Mouse (Mus musculus) kidney, embryonic 14.5 days (tissue): Measurements from ENCODE around the gene Daxx. TPM values are rescaled to one million over a fixed set of nuclear protein-coding genes. Genes with fewer than 3 reads are reported as not detected.
A peak's percentile ranks its signal among the peaks of the same experiment; 100 is the strongest.

Experiments
- ATAC-seq: fragments of 200-750 bp; cut with Nextera tagmentation; 2 replicates; pipeline ENCODE4 v1.8.0; 2017; ENCODE audit warnings: moderate number of reproducible peaks, mild to moderate bottlenecking, moderate TSS enrichment, moderate library complexity; ENCODE audit not compliant: low FRiP score, low TSS enrichment
- H3K27ac ChIP-seq: fragments of 300-500 bp; sonication (generic); 2 replicates; pipeline ENCODE4 v1.5.1; 2014; ENCODE audit warnings: low read depth, mild to moderate bottlenecking, low read length, moderate library complexity, mixed read lengths
- H3K27me3 ChIP-seq: fragments of 300-500 bp; sonication (generic); 2 replicates; pipeline ENCODE4 v1.6.1; 2014; ENCODE audit warnings: mild to moderate bottlenecking, low read length; ENCODE audit not compliant: control insufficient read depth, insufficient read depth
- H3K36me3 ChIP-seq: fragments of 300-500 bp; sonication (generic); 2 replicates; pipeline ENCODE4 v1.6.1; 2014; ENCODE audit warnings: low read length, mixed read lengths; ENCODE audit not compliant: control insufficient read depth, insufficient read depth
- H3K4me1 ChIP-seq: fragments of 300-500 bp; sonication (generic); 2 replicates; pipeline ENCODE4 v1.6.1; 2014; ENCODE audit warnings: low read length, mixed read lengths; ENCODE audit not compliant: control insufficient read depth, insufficient read depth
- H3K4me2 ChIP-seq: fragments of 300-500 bp; sonication (generic); replicated peaks from 2 replicates; pipeline ENCODE4 v1.6.1; 2014; ENCODE audit warnings: low read depth, mild to moderate bottlenecking, low read length
- H3K4me3 ChIP-seq: fragments of 300-500 bp; sonication (generic); 2 replicates; pipeline ENCODE4 v1.5.1; 2014; ENCODE audit warnings: mild to moderate bottlenecking, low read length
- H3K9ac ChIP-seq: fragments of 300-500 bp; sonication (generic); 2 replicates; pipeline ENCODE4 v1.6.1; 2014; ENCODE audit warnings: low read depth, mild to moderate bottlenecking, low read length, moderate library complexity
- H3K9me3 ChIP-seq: fragments of 300-500 bp; sonication (generic); 2 replicates; pipeline ENCODE4 v1.6.1; 2016; ENCODE audit warnings: low read length; ENCODE audit not compliant: control insufficient read depth
- WGBS: fragments of 180-500 bp; shearing (Covaris S2); extraction: QIAGEN DNeasy Blood & Tissue Kit; methylation state at CpG from one replicate; pipeline ENCODE4 v1.1.7; 2014; 5-methylcytosine and 5-hydroxymethylcytosine counted together
- polyA plus RNA-seq: library from polyadenylated mRNA; unstranded; fragments of >200 nt; fragmentation: Nextera tagmentation; extraction: Ambion mirVana; gene quantifications from 2 replicates; pipeline ENCODE4 v1.2.1, GENCODE M21; 2014

Gene Daxx
- polyA plus RNA-seq, 1 experiment from 2014 or later: 50.8 TPM

GRCm38 (mm10) chr17:33909869-33910250 is 646 bp downstream of the Daxx start:
- Histone ChIP-seq H3K9me3 (no peaks in the 10 kb centered on the region), H3K4me2 (peak overlapping the region; percentile 76), H3K27ac (peak overlapping the region; percentile 82), H3K27me3 (no peaks in the 10 kb centered on the region), H3K4me3 (peak overlapping the region; percentile 80), H3K4me1 (peaks cover 17% of the 10 kb centered on the region), H3K36me3 (peaks cover 38% of the 10 kb centered on the region), H3K9ac (peak overlapping the region; percentile 79)
- 0% methylated on average over 14 of the region's 14 CpGs for WGBS
- ATAC-seq: peak; percentile 3; the same call in 1 of the 2 replicates

- no peak for ATAC-seq
- H3K4me1 ChIP-seq: peaks cover 20% of the 10 kb centered on the region
- no peaks in the 10 kb centered on the region for H3K27me3 ChIP-seq
- peaks cover 42% of the 10 kb centered on the region for H3K36me3 ChIP-seq
- peak overlapping the region; percentile 82; the same call in 1 of the 2 replicates for H3K27ac ChIP-seq
- H3K4me2 ChIP-seq: peak overlapping the region; percentile 76
- peak overlapping the region; percentile 80 for H3K4me3 ChIP-seq
- peak overlapping the region; percentile 79 for H3K9ac ChIP-seq
- WGBS: 48% methylated on average over 11 of the region's 11 CpGs
- no peaks in the 10 kb centered on the region for H3K9me3 ChIP-seq
Observed at GRCm38 (mm10) chr17:33910346-33911051, 1.3 kb downstream of the Daxx start.

GRCm38 (mm10) chr17:33911052-33911812 is 2.0 kb downstream of the Daxx start:
- H3K27ac ChIP-seq: peak overlapping the region; percentile 30; the same call in 1 of the 2 replicates
- H3K36me3 ChIP-seq: peaks cover 42% of the 10 kb centered on the region
- no peak overlapping the region for H3K4me3 ChIP-seq
- ATAC-seq: no peak
- H3K4me1 ChIP-seq: peaks cover 20% of the 10 kb centered on the region
- peak overlapping the region; percentile 23 for H3K9ac ChIP-seq
- H3K4me2 ChIP-seq: peak overlapping the region; percentile 24
- no peaks in the 10 kb centered on the region for H3K27me3 ChIP-seq
- H3K9me3 ChIP-seq: no peaks in the 10 kb centered on the region
- WGBS: 54% methylated on average over 31 of the region's 31 CpGs

GRCm38 (mm10) chr17:33911813-33912414 is 2.7 kb downstream of the Daxx start:
- WGBS: 47% methylated on average over 28 of the region's 28 CpGs
- Histone ChIP-seq H3K9ac (peak overlapping the region; percentile 23; the same call in 1 of the 2 replicates), H3K27me3 (no peaks in the 10 kb centered on the region), H3K27ac (peak overlapping the region; percentile 30; the same call in 1 of the 2 replicates), H3K4me1 (peaks cover 23% of the 10 kb centered on the region), H3K9me3 (no peaks in the 10 kb centered on the region), H3K36me3 (peaks cover 42% of the 10 kb centered on the region), H3K4me2 (peak overlapping the region; percentile 24), H3K4me3 (peak overlapping the region; percentile 13; the same call in 1 of the 2 replicates)
- no peak for ATAC-seq

GRCm38 (mm10) chr17:33913264-33913663 is 4.0 kb downstream of the Daxx start:
- no peak overlapping the region for H3K27ac ChIP-seq
- 91% methylated on average over 10 of the region's 10 CpGs for WGBS
- no peaks in the 10 kb centered on the region for H3K27me3 ChIP-seq
- H3K4me3 ChIP-seq: no peak overlapping the region
- no peak for ATAC-seq
- no peak overlapping the region for H3K4me2 ChIP-seq
- H3K36me3 ChIP-seq: peaks cover 42% of the 10 kb centered on the region
- no peaks in the 10 kb centered on the region for H3K9me3 ChIP-seq
- no peak overlapping the region for H3K9ac ChIP-seq
- peaks cover 23% of the 10 kb centered on the region for H3K4me1 ChIP-seq

GRCm38 (mm10) chr17:33913905-33914304 is 4.7 kb downstream of the Daxx start:
- Histone ChIP-seq H3K9ac (no peak overlapping the region), H3K4me1 (peaks cover 24% of the 10 kb centered on the region), H3K9me3 (no peaks in the 10 kb centered on the region), H3K4me2 (no peak overlapping the region), H3K36me3 (peaks cover 42% of the 10 kb centered on the region), H3K27ac (no peak overlapping the region), H3K27me3 (no peaks in the 10 kb centered on the region), H3K4me3 (no peak overlapping the region)
- 95% methylated on average over 8 of the region's 8 CpGs for WGBS
- ATAC-seq: no peak

GRCm38 (mm10) chr17:33914969-33915391 is 5.8 kb downstream of the Daxx start:
- peak overlapping the region; percentile 57 for H3K4me2 ChIP-seq
- H3K27me3 ChIP-seq: no peaks in the 10 kb centered on the region
- H3K9ac ChIP-seq: peak overlapping the region; percentile 65; the same call in 1 of the 2 replicates
- ATAC-seq: no peak
- peaks cover 29% of the 10 kb centered on the region for H3K4me1 ChIP-seq
- H3K36me3 ChIP-seq: peaks cover 42% of the 10 kb centered on the region
- H3K4me3 ChIP-seq: peak overlapping the region; percentile 61; the same call in 1 of the 2 replicates
- WGBS: 79% methylated on average over 13 of the region's 13 CpGs
- no peak overlapping the region for H3K27ac ChIP-seq
- no peaks in the 10 kb centered on the region for H3K9me3 ChIP-seq

GRCm38 (mm10) chr17:33915671-33916250 is 6.5 kb downstream of the Daxx start, which contains the start of the genes Tapbp and Zbtb22:
Gene Tapbp (plus strand): TSS chr17:33915899.
Gene Zbtb22 (plus strand): TSS chr17:33915904.
- WGBS: under 1% methylated on average over 33 of the region's 34 CpGs
- Histone ChIP-seq H3K9ac (peak within 1 kb of the TSS; percentile 65), H3K36me3 (peaks cover 40% of the 10 kb centered on the region), H3K9me3 (no peaks in the 10 kb centered on the region), H3K4me2 (peak within 1 kb of the TSS; percentile 57), H3K4me1 (peaks cover 24% of the 10 kb centered on the region; the same call in 1 of the 2 replicates), H3K27ac (peak within 1 kb of the TSS; percentile 86), H3K4me3 (peak within 1 kb of the TSS; percentile 61), H3K27me3 (no peaks in the 10 kb centered on the region)
- peak; percentile 90 for ATAC-seq
